Mouse (Mus musculus): ENCODE results near the gene Rbm4b.

Gene Rbm4b

DNA sequence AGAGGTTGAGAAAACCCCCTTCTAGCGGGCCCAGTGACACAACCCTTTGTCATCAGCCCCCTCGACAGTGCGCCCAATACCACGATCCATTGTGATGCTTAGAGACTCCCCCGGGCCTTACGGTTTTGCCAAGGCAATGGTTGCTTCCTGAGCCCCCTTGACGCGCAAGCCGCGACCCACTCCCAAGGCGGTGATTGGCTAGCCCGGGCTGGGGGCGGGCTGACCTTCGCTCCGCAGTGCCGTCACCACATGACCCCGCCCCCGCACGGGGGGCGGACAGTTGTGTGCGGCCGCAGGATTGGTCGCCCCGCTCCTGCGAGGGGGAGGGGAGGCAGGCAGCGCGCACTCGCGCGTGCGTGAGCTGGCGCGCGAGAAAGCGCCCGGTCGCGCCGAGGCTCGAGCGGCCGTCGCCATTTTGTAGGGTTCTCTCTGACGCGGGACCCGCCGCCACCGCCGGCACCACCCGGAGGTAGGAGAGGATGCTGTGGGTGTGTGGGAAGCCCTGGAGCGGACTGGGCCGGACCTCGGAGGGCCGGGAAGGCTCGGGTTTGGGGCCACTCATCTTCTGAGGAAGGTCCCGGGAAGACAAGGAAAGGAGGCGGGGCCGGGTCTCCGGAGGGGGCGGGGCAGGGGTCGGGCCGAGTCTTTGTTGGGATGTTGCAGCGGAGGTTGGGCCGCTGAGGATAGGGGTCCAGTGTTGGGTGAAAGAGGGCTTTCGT, at the start of gene Rbm4b:
Rbm4b (plus strand) TSS at position 305 of the 719 bp plus-strand sequence.
- peak; percentile 96 to 98 for DNase-seq (ENCODE audit: low spot score in 2 of 2)

DNA sequence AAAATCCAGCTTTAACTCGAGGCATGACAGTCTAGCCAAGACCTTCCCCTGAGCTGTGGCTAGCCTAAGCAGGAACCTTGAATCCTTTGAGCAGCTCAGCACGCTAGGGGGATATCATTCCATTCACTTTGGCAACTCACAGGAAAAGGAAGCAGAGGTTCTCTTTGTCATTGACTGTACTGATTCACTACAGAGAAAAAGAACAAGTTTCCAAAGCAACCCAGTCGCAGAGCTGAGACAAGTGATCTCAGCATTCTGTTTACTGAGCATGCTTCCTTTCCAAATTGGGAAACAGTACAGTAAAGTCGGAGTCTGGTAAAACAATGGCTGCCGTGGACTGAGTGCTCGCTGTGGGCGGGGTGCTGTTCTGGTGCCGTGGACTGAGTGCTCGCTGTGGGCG, 47.5 kb upstream of the Rbm4b start:
- DNase-seq (ENCODE audit: low spot score in 2 of 2), result no peak

DNA sequence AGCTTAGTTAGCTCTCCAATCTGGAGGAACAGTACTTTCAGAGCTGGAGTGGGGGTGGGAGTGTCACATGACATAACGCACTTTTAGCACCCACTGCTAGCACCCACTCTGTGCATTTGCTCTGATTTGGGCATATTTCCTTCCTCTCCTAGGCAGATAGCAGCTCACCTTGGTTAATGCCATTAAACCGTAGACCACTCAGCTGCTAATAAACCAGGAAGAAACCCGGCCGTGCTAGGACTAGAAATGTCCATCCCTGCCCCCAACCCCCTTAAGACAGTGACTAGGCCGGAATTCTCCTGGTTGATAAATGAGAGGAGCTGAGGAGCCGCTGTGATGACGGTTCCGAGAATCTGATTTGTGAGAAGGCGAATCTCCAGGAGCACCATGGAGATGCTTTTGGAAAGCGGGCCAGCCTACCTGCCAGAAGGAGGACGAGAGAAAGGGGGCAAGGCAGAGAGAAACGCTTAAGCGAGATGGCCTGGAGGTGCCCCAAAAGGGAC, 45.1 kb upstream of the Rbm4b start, which contains the start of gene Sptbn2:
Sptbn2 (plus strand) TSS at position 70 of the 503 bp plus-strand sequence.
- DNase-seq (ENCODE audit: low spot score in 2 of 2), result peak; percentile 66 to 72

DNA sequence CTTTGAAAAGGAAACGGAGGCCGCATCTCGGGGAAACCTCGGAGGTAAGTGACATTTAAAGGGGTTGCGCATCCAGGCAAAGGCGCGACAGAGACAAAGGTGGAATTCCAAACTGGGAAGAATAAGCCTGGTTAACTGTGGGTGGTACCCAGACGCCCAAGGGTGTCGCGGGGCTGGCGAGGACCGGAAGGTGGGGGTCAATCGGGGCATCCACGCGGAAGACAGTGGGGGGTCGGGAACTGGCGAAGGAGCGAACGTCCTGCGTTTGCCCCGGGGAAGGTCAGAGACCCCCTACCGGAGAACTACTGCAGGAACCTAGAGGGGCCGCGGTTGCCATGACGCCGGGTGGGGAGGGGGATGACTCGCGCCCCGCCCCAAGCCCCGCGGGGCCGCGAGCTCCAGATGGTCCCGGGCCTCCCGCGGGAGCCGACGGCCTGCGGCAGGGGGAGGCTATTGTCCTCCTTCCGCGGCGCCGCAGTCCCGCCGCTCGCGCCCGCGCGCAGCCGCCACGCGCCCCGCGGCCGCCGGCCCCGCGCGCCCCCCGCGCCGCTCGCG, 44.6 kb upstream of the Rbm4b start:
- DNase-seq (ENCODE audit: low spot score in 2 of 2), result no peak

DNA sequence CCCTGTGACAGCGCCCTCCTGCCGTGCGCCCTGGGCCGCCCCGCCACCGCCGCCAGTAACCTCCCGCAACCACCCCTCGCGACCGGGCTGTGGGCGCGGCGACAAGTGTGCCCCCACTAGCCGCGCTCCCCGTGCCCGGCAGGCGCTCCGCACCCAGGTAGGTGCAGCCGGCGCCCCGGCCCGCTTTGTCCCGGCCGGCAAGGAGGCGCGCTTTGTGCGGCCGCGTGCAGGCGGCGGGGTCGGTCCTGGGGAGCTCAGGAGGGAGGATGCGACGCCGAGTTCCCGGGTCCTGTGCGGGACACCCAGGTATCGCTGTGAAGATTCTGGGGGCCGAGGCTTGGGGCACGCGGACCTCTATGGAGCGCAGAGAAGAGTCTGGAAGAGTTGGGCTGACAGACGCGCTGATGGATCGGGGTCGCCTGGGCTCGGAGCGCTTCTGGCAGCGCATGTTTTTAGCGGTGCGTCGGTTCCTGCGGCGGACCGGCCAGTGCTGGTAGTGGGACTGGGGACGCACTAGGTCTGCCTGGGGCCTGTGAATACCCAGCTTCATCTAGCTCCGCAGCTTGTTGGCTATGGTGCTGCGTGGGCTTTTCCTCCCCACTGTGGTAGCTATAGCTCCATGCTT, 44.0 kb upstream of the Rbm4b start:
- DNase-seq (ENCODE audit: low spot score in 2 of 2), result no peak

DNA sequence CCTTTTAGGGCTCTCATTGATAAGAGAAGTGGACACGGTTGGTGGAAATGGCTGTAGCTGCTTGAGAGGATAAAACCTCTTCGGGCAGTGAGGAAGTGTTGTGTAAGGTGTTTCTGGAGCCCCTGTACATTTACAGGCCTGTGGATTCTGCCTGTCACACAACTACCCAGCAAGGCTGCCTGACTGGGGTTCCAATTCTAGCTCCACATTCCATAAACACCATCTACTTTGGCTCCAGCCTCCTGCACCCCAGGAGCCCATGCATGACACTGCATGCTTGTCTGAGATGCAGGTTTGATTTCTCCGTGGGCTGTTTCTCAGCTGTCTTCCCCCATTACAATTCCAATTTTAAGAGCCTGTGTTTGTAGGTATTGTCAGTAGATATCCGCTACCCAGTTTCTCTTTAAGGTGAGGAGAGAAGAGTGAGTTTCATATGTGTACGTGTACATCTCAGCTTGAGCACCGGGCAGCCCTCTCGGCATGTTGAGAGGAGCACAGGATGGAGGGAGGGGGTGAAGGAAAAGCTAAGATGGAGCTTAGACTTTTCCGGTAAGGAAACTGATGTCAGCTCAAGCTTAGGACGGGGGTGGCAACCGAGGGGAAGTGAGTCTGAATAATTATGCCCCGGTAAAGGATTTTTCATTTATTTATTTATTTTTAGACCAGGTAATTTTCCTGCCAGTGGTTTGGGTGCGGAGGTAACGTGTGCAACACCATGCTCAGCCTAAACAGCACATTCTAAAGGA, 43.3 kb upstream of the Rbm4b start:
- DNase-seq (ENCODE audit: low spot score in 2 of 2), result no peak

DNA sequence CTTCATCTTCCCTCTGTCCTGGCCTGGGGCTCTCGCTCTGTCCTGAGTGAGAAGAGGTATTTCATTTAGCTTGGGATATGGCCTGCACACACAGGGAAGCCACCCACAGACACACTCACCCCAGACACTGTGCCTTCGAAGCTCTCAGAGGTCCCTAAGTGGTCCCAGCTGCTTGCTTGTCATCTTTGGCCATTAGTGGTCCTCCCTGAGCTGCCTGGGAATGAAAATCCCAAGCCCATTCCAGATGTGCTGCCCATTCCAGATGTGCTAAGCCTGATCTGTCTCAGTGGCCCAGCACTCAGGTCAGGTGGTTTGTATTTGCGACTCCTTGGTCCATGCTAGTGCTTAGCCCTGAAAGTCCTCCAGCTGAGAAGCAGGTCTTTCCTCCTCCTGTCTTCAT, 42.4 kb upstream of the Rbm4b start:
- no peak for DNase-seq (ENCODE audit: low spot score in 2 of 2)

DNA sequence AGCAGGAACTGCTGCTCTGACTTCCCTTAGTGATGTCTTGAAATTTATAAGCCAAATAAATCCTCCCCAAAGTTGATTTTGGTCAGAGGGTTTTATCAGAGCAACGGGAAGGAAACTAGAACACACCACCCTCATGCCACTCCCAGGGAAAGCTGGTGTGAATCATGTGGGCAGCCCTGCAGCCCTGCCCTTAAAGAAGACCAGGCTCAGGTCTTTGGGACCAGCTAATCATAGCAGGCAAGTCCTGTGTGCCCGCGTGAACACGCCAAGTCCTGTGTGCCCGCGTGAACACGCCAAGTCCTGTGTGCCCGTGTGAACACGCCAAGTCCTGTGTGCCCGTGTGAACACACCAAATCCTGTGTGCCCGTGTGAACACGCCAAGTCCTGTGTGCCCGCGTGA, 39.5 kb upstream of the Rbm4b start:
- no peak for DNase-seq (ENCODE audit: low spot score in 2 of 2)

DNA sequence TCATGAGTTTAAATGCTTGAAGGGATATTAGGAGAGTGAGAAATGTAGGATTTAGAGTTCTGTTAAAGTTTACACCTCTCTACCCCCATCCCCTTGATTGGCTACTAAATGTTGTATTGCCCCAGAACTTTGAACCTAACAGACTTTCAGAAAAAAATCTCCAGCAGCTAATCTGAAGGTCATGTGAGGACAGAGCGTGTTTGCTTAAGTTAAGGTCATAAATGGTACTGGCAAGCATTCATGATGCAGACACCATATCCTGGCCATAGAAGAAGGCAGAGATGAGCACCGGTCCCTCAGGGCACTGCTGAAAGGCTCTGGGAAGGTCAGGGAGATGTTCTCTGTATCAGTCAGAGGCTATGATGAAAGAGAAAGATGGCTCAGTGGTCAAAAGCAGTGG, 39.0 kb upstream of the Rbm4b start:
- DNase-seq (ENCODE audit: low spot score in 2 of 2), result no peak

DNA sequence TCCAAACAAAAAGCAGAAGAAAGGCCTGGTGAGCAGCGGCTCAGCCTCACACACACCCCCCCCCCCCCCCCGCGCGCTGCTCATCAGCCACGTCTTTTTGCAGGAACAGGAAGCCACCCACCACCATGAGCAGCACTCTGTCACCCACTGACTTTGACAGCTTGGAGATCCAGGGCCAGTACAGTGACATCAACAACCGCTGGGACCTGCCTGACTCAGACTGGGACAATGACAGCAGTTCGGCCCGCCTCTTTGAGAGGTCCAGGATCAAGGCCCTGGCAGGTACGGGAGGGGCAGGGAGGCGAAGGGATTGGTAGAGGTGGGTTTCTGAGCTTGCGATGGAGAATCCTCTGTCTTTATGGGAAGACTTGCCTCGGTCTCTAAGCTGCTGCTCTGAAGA, 37.6 kb upstream of the Rbm4b start:
- DNase-seq (ENCODE audit: low spot score in 2 of 2), result no peak

DNA sequence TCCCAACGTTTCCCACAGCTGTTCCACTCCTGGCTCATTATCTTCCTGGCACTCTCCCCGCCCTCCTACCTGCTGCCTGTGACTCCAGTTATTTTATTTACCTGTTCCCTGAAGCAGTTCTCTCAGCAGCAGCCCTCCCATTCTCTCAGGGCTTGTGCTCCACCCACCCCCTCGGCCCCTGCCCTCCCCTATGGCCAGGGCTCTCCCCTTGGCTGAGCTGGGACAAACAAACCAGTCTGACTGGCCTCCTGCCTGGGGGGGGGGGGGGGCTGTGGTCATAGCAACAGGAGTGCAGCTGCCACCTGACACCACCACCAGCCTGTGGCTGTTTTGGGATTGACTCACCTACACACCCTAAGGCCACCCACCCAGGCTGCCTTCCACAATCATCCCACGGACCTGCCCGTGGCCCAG, 36.9 kb upstream of the Rbm4b start:
- DNase-seq (ENCODE audit: low spot score in 2 of 2), result no peak

DNA sequence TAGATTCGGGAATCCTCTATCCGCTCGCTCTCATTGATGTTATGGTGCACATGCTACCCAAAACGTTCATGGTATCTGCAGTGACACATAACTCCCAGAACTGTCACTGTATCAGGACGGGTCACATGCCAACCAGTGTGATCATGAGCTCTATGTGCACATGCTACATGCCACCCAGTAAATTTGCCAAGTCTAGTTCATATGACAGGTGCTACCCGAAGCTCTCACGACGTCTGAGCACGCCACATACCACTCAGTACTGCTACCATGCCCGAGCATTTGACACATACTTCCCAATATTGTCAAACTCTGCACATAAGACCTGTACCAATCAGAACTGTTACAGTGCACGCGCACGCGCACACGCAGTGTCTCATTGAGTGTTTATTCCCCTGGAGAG, 36.2 kb upstream of the Rbm4b start:
- DNase-seq (ENCODE audit: low spot score in 2 of 2), result no peak

DNA sequence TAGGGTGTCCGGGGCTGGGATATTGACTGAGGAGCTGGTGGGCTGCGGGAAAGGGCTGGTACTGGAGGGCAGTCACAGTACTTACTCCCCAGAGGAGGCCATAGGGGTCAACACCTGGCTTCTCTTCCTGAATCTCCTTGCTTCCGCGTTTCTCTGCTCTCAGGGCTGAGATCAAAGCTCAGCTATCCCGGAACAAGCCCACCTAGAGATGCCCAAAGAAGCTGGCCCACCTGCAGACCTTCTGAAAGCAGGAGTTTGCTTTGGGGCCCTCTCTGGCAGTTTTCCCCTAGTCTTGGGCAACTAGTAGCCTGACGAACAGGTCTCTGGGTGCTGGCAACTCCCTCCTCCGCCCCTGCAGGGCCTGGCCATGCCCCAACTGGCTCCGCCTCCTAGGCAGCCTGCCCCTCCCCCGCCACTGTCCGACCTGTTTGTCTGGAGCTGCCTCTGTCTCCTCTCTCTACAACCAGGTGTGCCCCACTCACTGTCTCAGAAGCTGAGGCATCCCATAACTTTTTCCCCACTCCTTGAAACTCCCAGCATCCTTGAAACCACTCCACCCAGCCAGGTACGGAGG, 35.5 kb upstream of the Rbm4b start:
- DNase-seq (ENCODE audit: low spot score in 2 of 2), result no peak

DNA sequence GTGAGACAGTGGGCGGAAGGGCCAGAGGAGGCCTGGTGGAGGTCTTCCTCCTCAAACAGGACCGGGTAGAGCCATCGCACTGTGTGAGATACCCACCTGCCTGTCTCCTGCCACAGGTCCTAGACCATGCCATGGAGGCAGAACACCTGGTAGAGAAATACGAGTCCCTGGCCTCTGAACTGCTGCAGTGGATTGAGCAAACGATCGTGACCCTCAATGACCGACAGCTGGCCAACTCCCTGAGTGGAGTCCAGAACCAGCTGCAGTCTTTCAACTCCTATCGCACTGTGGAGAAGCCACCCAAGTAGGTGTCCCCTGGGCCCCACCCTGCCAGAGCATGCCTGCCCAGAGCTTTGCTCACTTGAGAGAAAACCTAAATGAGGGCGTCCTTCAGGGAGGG, 27.1 kb upstream of the Rbm4b start:
- DNase-seq (ENCODE audit: low spot score in 2 of 2), result no peak

DNA sequence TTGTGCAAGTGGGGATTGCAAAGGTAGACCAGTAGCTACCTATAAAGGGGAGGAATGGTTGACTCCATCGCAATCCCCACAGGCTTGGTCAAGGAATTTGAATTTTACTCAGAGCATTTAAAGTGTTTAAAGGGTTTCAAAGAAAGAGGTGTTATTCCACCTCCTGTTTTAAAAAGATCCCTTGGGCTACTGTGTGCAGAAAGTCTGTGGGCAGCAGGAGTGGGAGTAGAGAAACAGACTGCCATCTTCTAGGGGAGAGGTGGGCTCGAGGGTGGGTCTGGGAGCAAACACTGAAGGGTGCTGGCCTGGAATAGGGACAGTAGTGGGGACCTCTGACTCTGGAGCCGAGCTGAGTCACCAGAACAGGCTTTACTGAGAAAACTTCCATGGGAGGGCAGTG, 23.2 kb upstream of the Rbm4b start:
- no peak for DNase-seq (ENCODE audit: low spot score in 2 of 2)

DNA sequence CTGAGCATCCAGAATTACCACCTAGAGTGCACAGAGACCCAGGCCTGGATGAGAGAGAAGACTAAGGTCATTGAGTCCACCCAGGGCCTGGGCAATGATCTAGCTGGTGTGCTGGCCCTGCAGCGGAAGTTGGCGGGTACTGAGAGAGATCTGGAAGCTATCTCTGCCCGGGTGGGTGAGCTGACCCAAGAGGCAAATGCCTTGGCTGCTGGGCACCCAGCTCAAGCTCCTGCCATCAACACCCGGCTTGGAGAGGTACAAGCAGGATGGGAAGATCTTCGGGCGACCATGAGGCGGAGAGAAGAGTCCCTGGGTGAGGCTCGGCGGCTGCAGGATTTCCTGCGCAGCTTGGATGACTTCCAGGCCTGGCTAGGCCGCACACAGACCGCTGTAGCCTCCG, 18.4 kb upstream of the Rbm4b start:
- DNase-seq (ENCODE audit: low spot score in 2 of 2), result no peak

DNA sequence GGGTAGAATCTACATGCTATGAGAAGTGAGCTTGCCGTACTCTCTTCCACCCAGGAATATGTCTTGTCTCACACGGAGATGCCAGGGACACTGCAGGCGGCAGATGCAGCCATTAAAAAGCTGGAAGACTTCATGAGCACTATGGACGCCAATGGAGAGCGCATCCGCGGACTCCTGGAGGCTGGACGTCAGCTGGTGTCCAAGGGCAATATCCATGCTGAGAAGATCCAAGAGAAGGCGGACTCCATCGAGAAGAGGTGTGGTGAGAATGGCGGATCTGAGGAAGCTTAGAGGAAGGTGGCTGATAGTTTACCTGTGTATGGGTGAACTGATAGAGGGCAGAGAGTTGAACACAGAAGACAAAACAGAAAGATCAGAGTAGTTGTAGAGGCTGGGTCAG, 17.2 kb upstream of the Rbm4b start:
- DNase-seq (ENCODE audit: low spot score in 2 of 2), result no peak

DNA sequence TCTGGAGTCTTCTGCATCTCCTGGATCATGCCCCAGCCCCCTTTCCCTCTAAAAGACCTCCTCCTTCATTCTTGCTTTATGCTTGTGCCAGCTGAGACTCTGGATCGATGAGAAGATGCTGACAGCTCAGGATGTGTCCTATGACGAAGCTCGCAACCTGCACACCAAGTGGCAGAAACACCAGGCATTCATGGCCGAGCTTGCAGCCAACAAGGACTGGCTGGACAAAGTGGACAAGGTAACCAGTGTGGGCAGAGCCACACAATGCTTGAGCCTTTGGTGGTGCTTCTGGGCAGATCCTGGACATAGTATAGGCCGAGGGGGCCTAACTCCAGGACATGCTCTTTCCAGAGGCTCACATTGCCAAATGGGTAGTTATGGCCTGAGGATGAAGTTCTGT, 16.5 kb upstream of the Rbm4b start:
- no peak for DNase-seq (ENCODE audit: low spot score in 2 of 2)

DNA sequence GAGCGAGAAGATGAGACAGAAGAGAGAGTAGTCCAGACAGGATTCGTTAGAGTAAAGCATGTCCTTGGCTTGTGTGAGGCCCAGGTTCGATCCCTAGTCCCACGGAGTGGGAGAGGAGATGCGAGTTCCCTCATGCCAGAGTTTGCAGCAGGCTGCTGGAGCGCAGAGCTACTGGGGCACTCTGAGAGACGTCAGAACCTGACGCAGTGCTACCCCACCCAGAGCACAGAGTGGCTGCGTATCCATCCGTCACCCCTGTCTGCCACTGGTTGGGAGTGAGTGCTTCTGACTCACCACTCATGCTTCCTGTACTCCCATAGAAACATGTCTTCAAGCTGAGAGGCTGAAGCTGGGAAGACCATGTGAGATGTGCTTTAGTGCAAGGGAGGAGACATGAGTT, 14.8 kb upstream of the Rbm4b start:
- no peak for DNase-seq (ENCODE audit: low spot score in 2 of 2)

DNA sequence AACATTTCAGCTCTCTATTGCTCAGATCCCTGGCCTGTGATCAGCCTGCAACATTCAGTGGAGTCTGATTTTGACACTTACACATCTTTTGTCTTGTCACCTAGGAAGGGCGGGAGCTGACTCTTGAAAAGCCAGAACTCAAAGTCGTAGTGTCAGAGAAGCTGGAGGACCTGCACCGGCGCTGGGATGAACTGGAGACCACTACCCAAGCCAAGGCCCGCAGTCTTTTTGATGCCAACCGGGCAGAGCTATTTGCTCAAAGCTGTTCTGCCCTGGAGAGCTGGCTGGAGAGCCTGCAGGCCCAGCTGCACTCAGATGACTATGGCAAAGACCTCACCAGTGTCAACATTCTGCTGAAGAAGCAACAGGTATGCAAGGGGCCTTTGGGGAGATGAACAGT, 14.1 kb upstream of the Rbm4b start:
- no peak for DNase-seq (ENCODE audit: low spot score in 2 of 2)

DNA sequence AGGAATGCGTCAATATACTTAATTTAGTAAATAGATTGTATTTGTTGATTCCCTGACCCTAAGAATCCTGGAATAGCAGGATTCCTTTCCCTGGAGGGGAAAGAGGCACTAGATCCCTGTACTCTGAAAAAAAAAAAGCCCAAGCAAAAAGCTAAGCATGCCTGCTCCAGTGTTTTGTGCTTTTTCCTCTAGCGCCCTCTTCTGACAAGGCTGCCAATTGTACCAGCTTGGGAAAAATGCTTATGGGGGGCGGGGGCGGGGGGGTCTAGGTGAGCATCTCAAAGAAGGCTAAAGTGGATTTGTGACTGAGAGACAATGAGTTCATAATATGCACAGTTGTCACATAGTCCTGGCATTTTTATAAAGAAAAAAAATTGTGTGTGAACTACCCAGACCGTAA, 12.8 kb upstream of the Rbm4b start:
- DNase-seq (ENCODE audit: low spot score in 2 of 2), result no peak

DNA sequence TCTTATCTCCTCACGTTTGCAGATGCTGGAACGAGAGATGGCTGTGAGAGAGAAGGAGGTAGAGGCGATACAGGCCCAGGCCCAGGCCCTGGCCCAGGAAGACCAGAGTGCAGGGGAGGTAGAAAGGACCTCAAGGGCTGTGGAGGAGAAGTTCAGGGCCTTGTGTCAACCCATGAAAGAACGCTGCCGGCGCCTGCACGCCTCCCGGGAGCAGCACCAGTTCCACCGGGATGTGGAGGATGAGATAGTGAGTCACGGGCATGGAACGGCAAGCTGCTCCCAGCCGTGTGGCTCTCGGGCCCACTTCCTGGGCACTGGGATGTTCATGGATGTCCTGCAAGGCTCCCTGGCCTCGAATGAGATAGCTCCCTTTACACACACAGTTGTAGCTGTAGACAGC, 12.3 kb upstream of the Rbm4b start:
- no peak for DNase-seq (ENCODE audit: low spot score in 2 of 2)
